Mouse (Mus musculus): ENCODE data around the gene P2rx1. TPM values are rescaled to one million over a fixed set of nuclear protein-coding genes. Genes with fewer than 3 reads are reported as not detected.

The P2rx1 gene
- total RNA-seq, 2 experiments from 2014 or later, result 0.26 to 0.47 TPM

GRCm38 (mm10) chr11:73020953-73021800 lies 22.3 kb downstream of the P2rx1 start:
- DNase-seq (ENCODE audit: low spot score in 2 of 2), result peak; percentile 45 to 53

GRCm38 (mm10) chr11:73023099-73023498 lies 24.2 kb downstream of the P2rx1 start:
- DNase-seq (ENCODE audit: low spot score in 2 of 2), result peak; percentile 92

GRCm38 (mm10) chr11:73023827-73024226 lies 24.9 kb downstream of the P2rx1 start:
- DNase-seq (ENCODE audit: low spot score in 2 of 2), result no peak

GRCm38 (mm10) chr11:73024236-73024904 lies 25.5 kb downstream of the P2rx1 start:
- DNase-seq (ENCODE audit: low spot score in 2 of 2), result no peak

- no peak for DNase-seq (ENCODE audit: low spot score in 2 of 2)
Measured at GRCm38 (mm10) chr11:73026961-73027360, 28.1 kb downstream of the P2rx1 start.

GRCm38 (mm10) chr11:73030821-73031498 lies 32.1 kb downstream of the P2rx1 start:
- peak; percentile 89 to 91 for DNase-seq (ENCODE audit: low spot score in 2 of 2)

GRCm38 (mm10) chr11:73031536-73031935 lies 32.6 kb downstream of the P2rx1 start:
- DNase-seq (ENCODE audit: low spot score in 2 of 2), result no peak

GRCm38 (mm10) chr11:73036077-73036476 lies 37.2 kb downstream of the P2rx1 start:
- DNase-seq (ENCODE audit: low spot score in 2 of 2), result no peak

GRCm38 (mm10) chr11:73036889-73037288 lies 38.0 kb downstream of the P2rx1 start:
- no peak for DNase-seq (ENCODE audit: low spot score in 2 of 2)

GRCm38 (mm10) chr11:73037691-73038090 lies 38.8 kb downstream of the P2rx1 start:
- DNase-seq (ENCODE audit: low spot score in 2 of 2), result no peak

GRCm38 (mm10) chr11:73039102-73039799 lies 40.3 kb downstream of the P2rx1 start:
- peak; percentile 45 to 60 for DNase-seq (ENCODE audit: low spot score in 2 of 2)

- no peak for DNase-seq (ENCODE audit: low spot score in 2 of 2)
Measured at GRCm38 (mm10) chr11:73044229-73044755, 45.4 kb downstream of the P2rx1 start.

GRCm38 (mm10) chr11:73044789-73045188 lies 45.9 kb downstream of the P2rx1 start:
- no peak for DNase-seq (ENCODE audit: low spot score in 2 of 2)

GRCm38 (mm10) chr11:73047542-73047996 lies 48.7 kb downstream of the P2rx1 start, which contains the start of gene Ncbp3:
Gene Ncbp3, plus strand, starts transcription at chr11:73047783.
- DNase-seq (ENCODE audit: low spot score in 2 of 2), result peak; percentile 95 to 98

- DNase-seq (ENCODE audit: low spot score in 2 of 2), result no peak
Measured at GRCm38 (mm10) chr11:73048030-73048876, 49.4 kb downstream of the P2rx1 start.

GRCm38 (mm10) chr11:73049335-73049734 lies 50.4 kb downstream of the P2rx1 start:
- DNase-seq (ENCODE audit: low spot score in 2 of 2), result peak; percentile 72 to 82

GRCm38 (mm10) chr11:73052795-73053194 lies 53.9 kb downstream of the P2rx1 start:
- no peak for DNase-seq (ENCODE audit: low spot score in 2 of 2)

GRCm38 (mm10) chr11:73057701-73058100 lies 58.8 kb downstream of the P2rx1 start:
- no peak for DNase-seq (ENCODE audit: low spot score in 2 of 2)

- DNase-seq (ENCODE audit: low spot score in 2 of 2), result no peak
Measured at GRCm38 (mm10) chr11:73059630-73060029, 60.7 kb downstream of the P2rx1 start.

GRCm38 (mm10) chr11:73061413-73061812 lies 62.5 kb downstream of the P2rx1 start:
- no peak for DNase-seq (ENCODE audit: low spot score in 2 of 2)
